Mouse (Mus musculus) c-Kit-positive CD71-positive TER-119-negative erythroid progenitor cells, embryonic 14.5 days (primary cell): Measurements from ENCODE around the gene Mknk2.
A peak's percentile ranks its signal among the peaks of the same experiment; 100 is the strongest.
"Not testable (repeated sequence)": the region's sequence is repeated elsewhere in the genome, so short reads cannot be mapped to it uniquely, and the experiment has no call there.

Experiments used
- DNase-seq: peaks from one replicate; pipeline ENCODE4 v3.0.0-alpha.2; 2013; ENCODE audit warnings: low read depth

The Mknk2 gene

GRCm38 (mm10) chr10:80650392-80650791 lies 27.5 kb downstream of the Mknk2 start:
- DNase-seq: no peak

GRCm38 (mm10) chr10:80649910-80650309 lies 28.0 kb downstream of the Mknk2 start:
- not testable (repeated sequence) for DNase-seq

- DNase-seq: no peak
Measured at GRCm38 (mm10) chr10:80646936-80647335, 31.0 kb downstream of the Mknk2 start.

- DNase-seq: no peak
Measured at GRCm38 (mm10) chr10:80635345-80635744, 42.6 kb downstream of the Mknk2 start.

- no peak for DNase-seq
Measured at GRCm38 (mm10) chr10:80628925-80629324, 49.0 kb downstream of the Mknk2 start.

- no peak for DNase-seq
Measured at GRCm38 (mm10) chr10:80627685-80628084, 50.2 kb downstream of the Mknk2 start.

GRCm38 (mm10) chr10:80625764-80626163 lies 52.1 kb downstream of the Mknk2 start:
- no peak for DNase-seq

GRCm38 (mm10) chr10:80623457-80624191 lies 54.3 kb downstream of the Mknk2 start:
- DNase-seq: no peak

- DNase-seq: no peak
Measured at GRCm38 (mm10) chr10:80622661-80623456, 55.1 kb downstream of the Mknk2 start, which contains the start of gene Csnk1g2. Gene Csnk1g2, plus strand, starts transcription at chr10:80622838.

- peak; percentile 100 for DNase-seq
Measured at GRCm38 (mm10) chr10:80621940-80622660, 55.8 kb downstream of the Mknk2 start.

- DNase-seq: no peak
Measured at GRCm38 (mm10) chr10:80621690-80621939, 56.3 kb downstream of the Mknk2 start.

GRCm38 (mm10) chr10:80620796-80621689 lies 56.9 kb downstream of the Mknk2 start:
- no peak for DNase-seq

- DNase-seq: no peak
Measured at GRCm38 (mm10) chr10:80620365-80620764, 57.5 kb downstream of the Mknk2 start.

- DNase-seq: no peak
Measured at GRCm38 (mm10) chr10:80619465-80620244, 58.3 kb downstream of the Mknk2 start.

- no peak for DNase-seq
Measured at GRCm38 (mm10) chr10:80618181-80618580, 59.7 kb downstream of the Mknk2 start.
